Mouse (Mus musculus) mouse embryonic stem cell (cell line): ENCODE data around the gene Myh11.

Experiments used
- in situ Hi-C, 2 experiments: fragments of 300-500 bp; cut with MboI; formaldehyde crosslinking; loops; 1 replicate in 1 of 2; 3 replicates in 1 of 2; pipeline ENCODE4 v1.14.3; 2019 to 2020; ENCODE audit warnings: low sequenced_read_pairs in 2 of 2, low pct_unique_long_range_greater_than_20kb in 1 of 2, mixed read lengths in 1 of 2; ENCODE audit not compliant: unreplicated experiment in 1 of 2

Gene Myh11

DNA sequence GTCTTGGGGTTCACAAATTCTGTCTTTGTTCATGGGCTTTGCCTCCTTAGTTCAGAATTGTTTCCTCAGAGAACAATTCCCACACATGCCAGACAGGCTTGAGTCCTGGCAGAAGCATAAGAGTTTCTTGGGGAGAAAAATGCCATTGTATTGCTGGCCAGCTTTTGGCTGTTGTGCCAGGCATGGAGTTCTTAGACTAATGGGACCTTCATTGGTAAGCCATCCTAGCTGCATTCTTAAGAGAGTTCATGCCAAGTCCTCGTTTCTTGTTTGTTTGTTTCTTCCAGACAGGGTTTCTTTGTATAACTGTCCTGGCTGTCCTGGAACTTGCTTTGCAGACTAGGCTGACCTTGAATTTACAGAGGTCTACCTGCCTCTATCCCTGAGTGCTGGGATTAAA, 107.3 kb downstream of the Myh11 start:
- in situ Hi-C loops, result no loop called here

- in situ Hi-C loops, result no loop called here
Observed at GRCm38 (mm10) chr16:14182360-14182759, 108.8 kb downstream of the Myh11 start.

DNA sequence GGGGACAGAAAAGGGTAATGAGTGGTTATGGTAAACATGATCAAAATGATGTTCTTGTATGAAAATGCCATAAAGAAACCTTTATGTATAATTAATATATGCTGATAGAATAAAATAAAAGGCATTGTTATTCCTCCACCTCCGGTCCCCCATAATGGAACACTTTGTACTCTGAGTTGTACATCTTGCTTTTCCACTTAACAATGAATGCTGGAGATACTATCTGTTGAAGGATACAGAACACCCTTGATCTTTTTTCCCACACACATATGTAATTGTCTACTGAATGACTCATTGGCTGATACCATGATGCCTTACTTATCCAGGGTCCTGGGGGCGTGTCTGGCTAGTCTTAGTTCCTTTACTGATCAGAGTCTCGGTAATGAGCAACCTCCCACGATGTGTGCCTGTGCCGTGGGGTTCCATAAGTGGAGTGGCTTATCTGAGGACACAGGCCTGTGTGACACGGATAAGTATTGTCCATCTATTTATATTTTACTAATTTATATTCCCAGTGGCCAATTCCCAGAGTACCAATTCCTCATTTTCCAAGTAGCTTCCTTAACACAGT, 110.9 kb downstream of the Myh11 start:
- in situ Hi-C loops, result no loop called here

DNA sequence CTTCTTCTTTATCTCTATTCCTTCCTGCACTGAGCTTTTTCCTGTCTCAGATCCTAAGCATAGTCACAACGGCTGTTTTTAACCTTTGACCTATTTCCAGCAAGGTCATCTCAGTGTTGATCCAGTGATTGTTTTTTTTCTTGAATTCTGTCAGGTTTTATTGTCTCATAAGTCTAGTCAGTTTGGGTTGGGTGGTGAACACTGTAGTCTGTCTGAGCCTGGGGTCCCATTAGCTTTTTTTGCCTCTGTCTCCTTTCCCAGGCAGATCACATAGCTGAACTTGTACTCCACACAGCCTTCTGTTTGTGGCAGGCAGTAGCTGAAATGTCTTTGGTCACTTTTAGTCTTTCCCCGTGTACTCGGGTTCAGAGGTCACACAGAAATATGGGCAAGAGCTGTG, 113.1 kb downstream of the Myh11 start:
- in situ Hi-C loops, result no loop called here

- in situ Hi-C loops, result loop anchor here in 1 of 2 experiments (25.0 kb wide), 1 partner anchor 482 kb away; no protein-coding TSS in a partner anchor
Observed at GRCm38 (mm10) chr16:14169706-14170105, 121.5 kb downstream of the Myh11 start.

DNA sequence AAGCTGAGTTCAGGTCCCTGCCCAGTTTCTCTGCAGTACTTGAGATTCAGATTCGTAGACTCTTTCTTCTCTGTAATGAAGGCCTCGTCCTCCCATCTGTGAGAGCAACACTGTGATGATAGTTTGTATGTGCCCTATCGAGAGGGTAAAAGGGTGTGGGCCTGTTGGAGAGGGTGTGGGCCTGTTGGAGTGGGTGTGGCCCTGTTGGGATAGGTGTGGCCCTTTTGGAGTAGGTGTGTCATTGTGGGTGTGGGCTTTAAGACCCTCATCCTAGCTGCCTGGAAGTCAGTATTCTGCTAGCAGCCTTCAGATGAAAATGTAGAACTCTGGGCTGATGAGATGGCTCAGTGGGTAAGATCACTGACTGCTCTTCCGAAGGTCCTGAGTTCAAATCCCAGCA, 124.7 kb downstream of the Myh11 start:
- in situ Hi-C loops, result loop anchor here in 1 of 2 experiments (25.0 kb wide), 1 partner anchor 479 kb away; no protein-coding TSS in a partner anchor

GRCm38 (mm10) chr16:14163731-14164130, 127.4 kb downstream of the Myh11 start:
- in situ Hi-C loops, result loop anchor here in 1 of 2 experiments (25.0 kb wide), 1 partner anchor 476 kb away; no protein-coding TSS in a partner anchor

DNA sequence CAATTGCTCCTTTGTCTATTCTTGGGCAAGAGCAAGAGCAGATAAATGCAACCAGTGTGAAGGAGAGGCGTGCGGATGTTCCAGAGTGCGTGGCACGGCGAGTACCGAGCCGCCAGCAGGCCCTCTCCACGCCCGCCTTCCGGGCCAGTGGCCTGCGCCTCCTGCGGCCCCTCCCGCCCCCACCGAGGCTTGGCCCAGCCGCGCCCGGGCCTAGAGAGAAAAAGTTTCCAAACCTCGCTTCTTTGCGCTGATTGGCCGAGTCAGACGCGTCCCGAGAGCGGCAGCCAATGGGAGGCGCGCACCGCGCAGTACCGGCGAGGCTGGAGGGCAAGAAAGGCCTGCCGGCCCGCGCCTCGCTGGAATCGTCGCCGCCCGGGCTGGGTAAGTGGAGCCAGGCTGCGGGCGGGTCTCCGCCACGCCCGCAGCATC, 128.2 kb downstream of the Myh11 start, which contains the start of the genes Nde1 and Marf1:
Nde1 (plus strand) TSS at position 288 of the 429 bp plus-strand sequence.
Marf1 (minus strand) TSS at position 364 of the 429 bp plus-strand sequence.
- in situ Hi-C loops, result loop anchor here in 1 of 2 experiments (25.0 kb wide), 1 partner anchor 476 kb away; no protein-coding TSS in a partner anchor

DNA sequence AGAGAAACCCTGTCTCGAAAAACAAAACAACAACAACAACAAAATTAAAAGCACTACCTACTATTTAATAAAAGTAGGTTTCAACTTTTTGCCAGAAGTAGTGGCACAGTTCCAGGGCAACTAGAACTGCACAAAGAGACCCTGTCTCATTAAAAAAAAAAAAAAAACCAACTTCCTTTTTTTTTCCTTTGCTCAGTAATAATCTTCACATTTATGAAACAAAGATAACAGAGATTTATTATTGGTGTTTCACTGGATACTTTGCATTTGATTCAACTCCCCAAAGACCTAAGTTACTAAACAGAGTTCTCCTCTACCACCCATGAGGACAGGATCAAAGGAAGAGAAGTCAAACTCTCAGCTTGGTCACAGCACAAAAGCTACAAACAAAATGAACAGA, 130.2 kb downstream of the Myh11 start:
- in situ Hi-C loops, result loop anchor here in 1 of 2 experiments (25.0 kb wide), 1 partner anchor 474 kb away; no protein-coding TSS in a partner anchor

GRCm38 (mm10) chr16:14159746-14160131, 131.4 kb downstream of the Myh11 start:
- in situ Hi-C loops, result loop anchor here in 1 of 2 experiments (25.0 kb wide), 1 partner anchor 472 kb away; no protein-coding TSS in a partner anchor

- in situ Hi-C loops, result loop anchor here in 1 of 2 experiments (25.0 kb wide), 1 partner anchor 472 kb away; no protein-coding TSS in a partner anchor
Observed at GRCm38 (mm10) chr16:14158936-14159745, 132.0 kb downstream of the Myh11 start.

GRCm38 (mm10) chr16:14158536-14158935, 132.6 kb downstream of the Myh11 start:
- in situ Hi-C loops, result loop anchor here in 1 of 2 experiments (25.0 kb wide), 1 partner anchor 471 kb away; no protein-coding TSS in a partner anchor

- in situ Hi-C loops, result loop anchor here in 1 of 2 experiments (25.0 kb wide), 1 partner anchor 469 kb away; no protein-coding TSS in a partner anchor
Observed at GRCm38 (mm10) chr16:14156312-14156711, 134.9 kb downstream of the Myh11 start.

DNA sequence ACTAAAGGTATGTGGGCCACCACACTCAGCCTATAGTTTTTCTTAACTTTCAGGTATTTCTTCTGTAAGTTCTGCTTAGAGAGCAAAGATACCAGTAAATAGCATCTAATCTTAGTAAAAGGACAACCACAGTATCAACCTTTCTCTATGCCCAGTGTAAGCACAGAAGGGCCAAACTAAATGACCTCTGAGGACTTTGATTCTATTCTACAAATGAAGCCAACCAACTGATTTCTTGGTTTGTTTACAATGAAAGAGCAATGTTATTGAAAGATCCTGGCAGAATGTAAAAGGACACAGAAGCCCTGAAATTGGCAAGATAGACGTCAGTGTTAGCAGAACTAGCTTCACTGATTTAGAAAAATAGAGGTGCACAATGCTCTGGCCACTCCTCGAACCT, 135.5 kb downstream of the Myh11 start:
- in situ Hi-C loops, result loop anchor here in 1 of 2 experiments (25.0 kb wide), 1 partner anchor 468 kb away; no protein-coding TSS in a partner anchor

GRCm38 (mm10) chr16:14151718-14152117, 139.5 kb downstream of the Myh11 start:
- in situ Hi-C loops, result loop anchor here in 1 of 2 experiments (25.0 kb wide), 1 partner anchor 464 kb away; no protein-coding TSS in a partner anchor

DNA sequence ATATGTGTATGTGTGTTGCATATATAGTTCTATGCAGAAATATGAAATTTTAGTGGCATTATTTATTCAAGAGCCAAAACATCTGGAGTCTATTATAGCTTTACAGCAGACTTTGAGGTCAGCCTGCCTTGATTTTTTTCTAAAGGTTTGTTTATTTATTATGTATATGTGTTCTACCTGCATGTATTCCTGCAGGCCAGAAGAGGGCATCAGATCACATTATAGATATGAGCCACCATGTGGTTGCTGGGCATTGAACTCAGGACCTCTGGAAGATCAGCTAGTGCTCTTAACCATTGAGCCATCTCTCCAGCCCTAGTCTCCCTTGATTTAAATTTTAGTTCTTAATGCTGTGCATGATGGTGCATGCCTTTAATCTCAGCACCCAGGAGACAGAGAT, 143.5 kb downstream of the Myh11 start:
- in situ Hi-C loops, result no loop called here
